Mouse (Mus musculus): ENCODE results near the gene Nfia. TPM values are rescaled to one million over a fixed set of nuclear protein-coding genes. Genes with fewer than 3 reads are reported as not detected.

Gene Nfia
- polyA plus RNA-seq, 2 experiments, result 51.9 to 71.2 TPM

GRCm38 (mm10) chr4:97783073-97783879 is 10.7 kb downstream of the Nfia start:
- H3K4me1 ChIP-seq (ENCODE audit: control insufficient read depth, insufficient read depth, low read length), result peaks cover 24% of the 10 kb centered on the region; the same call in 1 of the 2 replicates

GRCm38 (mm10) chr4:97784236-97784635 is 11.7 kb downstream of the Nfia start:
- Histone ChIP-seq H3K27me3 (ENCODE audit: control insufficient read depth, insufficient read depth, low read length) (no peaks in the 10 kb centered on the region), H3K36me3 (ENCODE audit: control insufficient read depth, insufficient read depth, low read length) (peaks cover 48% of the 10 kb centered on the region), H3K9me3 (ENCODE audit: control insufficient read depth, low read length) (no peaks in the 10 kb centered on the region), H3K9ac (ENCODE audit: low read depth, low read length, severe bottlenecking) (no peak overlapping the region), H3K4me3 (replicated peaks; ENCODE audit: low read length) (no peak overlapping the region), H3K27ac (replicated peaks; ENCODE audit: low read depth, low read length) (no peak overlapping the region), H3K4me2 (replicated peaks; ENCODE audit: low read depth, low read length, severe bottlenecking) (no peak overlapping the region), H3K4me1 (ENCODE audit: control insufficient read depth, insufficient read depth, low read length) (peaks cover 24% of the 10 kb centered on the region; the same call in 1 of the 2 replicates)
- no peak for TF ChIP-seq POLR2A (IDR thresholded peaks at IDR 0.05; ENCODE audit: borderline replicate concordance, extremely low read depth, insufficient read depth, insufficient read length)
- ATAC-seq (ENCODE audit: low FRiP score, low read depth) (no peak), DNase-seq (ENCODE audit: low spot score) (no peak)
- 86% methylated on average over 11 of the region's 11 CpGs for WGBS

More at GRCm38 (mm10) chr4:97783073-97783879, 10.7 kb downstream of the Nfia start:
- DNase-seq (ENCODE audit: low spot score) (no peak), ATAC-seq (ENCODE audit: low FRiP score, low read depth) (no peak)
- no peaks in the 10 kb centered on the region for H3K9me3 ChIP-seq (ENCODE audit: control insufficient read depth, low read length)
- H3K4me3 ChIP-seq (replicated peaks; ENCODE audit: low read length), result no peak overlapping the region
- WGBS, result 93% methylated on average over 26 of the region's 26 CpGs
- H3K9ac ChIP-seq (ENCODE audit: low read depth, low read length, severe bottlenecking), result no peak overlapping the region
- H3K27ac ChIP-seq (replicated peaks; ENCODE audit: low read depth, low read length), result no peak overlapping the region
- H3K36me3 ChIP-seq (ENCODE audit: control insufficient read depth, insufficient read depth, low read length), result peaks cover 46% of the 10 kb centered on the region
- TF ChIP-seq POLR2A (IDR thresholded peaks at IDR 0.05; ENCODE audit: borderline replicate concordance, extremely low read depth, insufficient read depth, insufficient read length), result no peak
- H3K27me3 ChIP-seq (ENCODE audit: control insufficient read depth, insufficient read depth, low read length), result no peaks in the 10 kb centered on the region
- no peak overlapping the region for H3K4me2 ChIP-seq (replicated peaks; ENCODE audit: low read depth, low read length, severe bottlenecking)

- Histone ChIP-seq H3K4me1 (ENCODE audit: control insufficient read depth, insufficient read depth, low read length) (peaks cover 24% of the 10 kb centered on the region; the same call in 1 of the 2 replicates), H3K9ac (ENCODE audit: low read depth, low read length, severe bottlenecking) (no peak overlapping the region), H3K27ac (replicated peaks; ENCODE audit: low read depth, low read length) (no peak overlapping the region), H3K36me3 (ENCODE audit: control insufficient read depth, insufficient read depth, low read length) (peaks cover 58% of the 10 kb centered on the region), H3K9me3 (ENCODE audit: control insufficient read depth, low read length) (no peaks in the 10 kb centered on the region), H3K4me3 (replicated peaks; ENCODE audit: low read length) (no peak overlapping the region), H3K4me2 (replicated peaks; ENCODE audit: low read depth, low read length, severe bottlenecking) (no peak overlapping the region), H3K27me3 (ENCODE audit: control insufficient read depth, insufficient read depth, low read length) (no peaks in the 10 kb centered on the region)
- no peak for ATAC-seq (ENCODE audit: low FRiP score, low read depth)
- WGBS, result 75% methylated on average over 8 of the region's 8 CpGs
- no peak for TF ChIP-seq POLR2A (IDR thresholded peaks at IDR 0.05; ENCODE audit: borderline replicate concordance, extremely low read depth, insufficient read depth, insufficient read length)
- no peak for DNase-seq (ENCODE audit: low spot score)
Measured at GRCm38 (mm10) chr4:97785547-97786271, 13.2 kb downstream of the Nfia start.

- DNase-seq (ENCODE audit: low spot score) (no peak), ATAC-seq (ENCODE audit: low FRiP score, low read depth) (no peak)
- Histone ChIP-seq H3K4me2 (replicated peaks; ENCODE audit: low read depth, low read length, severe bottlenecking) (no peak overlapping the region), H3K4me1 (ENCODE audit: control insufficient read depth, insufficient read depth, low read length) (peaks cover 21% of the 10 kb centered on the region; the same call in 1 of the 2 replicates), H3K9ac (ENCODE audit: low read depth, low read length, severe bottlenecking) (no peak overlapping the region), H3K27me3 (ENCODE audit: control insufficient read depth, insufficient read depth, low read length) (no peaks in the 10 kb centered on the region), H3K36me3 (ENCODE audit: control insufficient read depth, insufficient read depth, low read length) (peaks cover 58% of the 10 kb centered on the region), H3K4me3 (replicated peaks; ENCODE audit: low read length) (no peak overlapping the region), H3K27ac (replicated peaks; ENCODE audit: low read depth, low read length) (no peak overlapping the region), H3K9me3 (ENCODE audit: control insufficient read depth, low read length) (no peaks in the 10 kb centered on the region)
- TF ChIP-seq POLR2A (IDR thresholded peaks at IDR 0.05; ENCODE audit: borderline replicate concordance, extremely low read depth, insufficient read depth, insufficient read length), result no peak
- WGBS, result 49% methylated on average over 8 of the region's 8 CpGs
Measured at GRCm38 (mm10) chr4:97786571-97786970, 14.0 kb downstream of the Nfia start.

- no peak overlapping the region for H3K4me2 ChIP-seq (replicated peaks; ENCODE audit: low read depth, low read length, severe bottlenecking)
- DNase-seq (ENCODE audit: low spot score), result no peak
- H3K36me3 ChIP-seq (ENCODE audit: control insufficient read depth, insufficient read depth, low read length), result peaks cover 58% of the 10 kb centered on the region
- TF ChIP-seq POLR2A (IDR thresholded peaks at IDR 0.05; ENCODE audit: borderline replicate concordance, extremely low read depth, insufficient read depth, insufficient read length), result no peak
- no peaks in the 10 kb centered on the region for H3K9me3 ChIP-seq (ENCODE audit: control insufficient read depth, low read length)
- peaks cover 19% of the 10 kb centered on the region; the same call in 1 of the 2 replicates for H3K4me1 ChIP-seq (ENCODE audit: control insufficient read depth, insufficient read depth, low read length)
- 70% methylated on average over 3 of the region's 3 CpGs for WGBS
- no peak overlapping the region for H3K27ac ChIP-seq (replicated peaks; ENCODE audit: low read depth, low read length)
- no peak overlapping the region for H3K9ac ChIP-seq (ENCODE audit: low read depth, low read length, severe bottlenecking)
- H3K27me3 ChIP-seq (ENCODE audit: control insufficient read depth, insufficient read depth, low read length), result no peaks in the 10 kb centered on the region
- no peak overlapping the region for H3K4me3 ChIP-seq (replicated peaks; ENCODE audit: low read length)
- no peak for ATAC-seq (ENCODE audit: low FRiP score, low read depth)
Measured at GRCm38 (mm10) chr4:97787515-97787914, 15.0 kb downstream of the Nfia start.

All from limb, embryonic 14.5 days (tissue).